10 mouse cellular contexts compared by ENCODE assay signal in the genomic region with DNA sequence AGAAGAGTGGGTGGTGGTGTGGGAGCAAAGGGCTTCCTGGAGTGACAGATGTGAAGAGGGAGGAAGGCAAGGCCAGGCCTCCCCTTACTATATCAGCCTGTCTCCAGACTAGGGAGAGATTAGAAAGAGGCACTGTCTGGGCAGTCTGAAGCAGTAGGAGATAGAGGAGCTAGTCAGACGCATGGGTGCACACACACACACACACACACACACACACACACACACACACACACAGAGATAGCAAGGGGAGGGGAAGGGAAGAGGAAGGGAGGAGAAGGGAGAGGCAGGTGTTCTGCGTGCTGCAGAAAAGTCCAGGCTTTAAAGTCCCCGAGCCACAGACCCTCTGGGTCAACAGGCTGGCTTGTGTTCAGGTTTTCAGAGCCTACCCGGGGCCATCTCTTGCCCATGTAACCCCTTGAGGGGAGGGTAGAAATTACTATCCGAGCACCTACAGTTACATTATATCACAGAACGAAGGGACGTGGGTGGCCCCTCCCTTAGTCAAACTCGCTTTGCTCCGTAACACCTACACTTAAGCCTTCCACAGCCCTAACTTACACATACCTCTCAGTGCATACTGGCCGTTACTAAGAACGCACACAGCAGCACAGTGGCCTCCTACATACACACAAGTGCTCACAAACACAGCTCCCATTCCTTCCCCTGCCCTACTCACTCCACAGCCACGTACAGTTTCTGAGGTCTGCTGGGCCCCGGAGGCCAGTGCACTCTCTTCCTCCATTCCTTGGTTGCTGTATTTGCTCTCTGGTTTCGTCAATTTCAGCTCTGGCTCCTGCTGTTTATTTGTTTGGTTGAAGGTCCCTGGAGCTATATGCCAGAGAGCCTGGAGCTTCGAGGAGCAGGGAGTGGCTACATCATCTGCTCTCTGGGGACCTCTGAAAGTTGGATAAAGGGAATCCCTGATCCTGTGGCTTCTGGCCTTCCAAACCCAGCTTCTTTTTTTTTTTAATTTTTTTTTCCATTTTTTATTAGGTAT. TPM values are rescaled to one million over a fixed set of nuclear protein-coding genes. Genes with fewer than 3 reads are reported as not detected.
A peak's percentile ranks its signal among the peaks of the same experiment; 100 is the strongest.
DNase-seq lines count a peak whose midpoint lies in the region; ATAC-seq lines count a peak whose summit lies in the region.
"Had no signal": no experiment of that assay in that cellular context is flagged by ENCODE, and none has a peak within 500 bp of the region (broad histone marks: within the 10 kb centered on the region; RNA-seq: fewer than 3 reads in every experiment).

No protein-coding gene starts in this region.

- H3K27ac ChIP-seq in heart, embryonic 15.5 days, result 0 out of 2 replicates have a peak overlapping the region, but pooled peaks have one; percentile 23
- H3K27ac ChIP-seq: kidney, postnatal 0 days; midbrain, embryonic 12.5 days had no signal

- peaks cover 40% of the 10 kb centered on the region for H3K4me1 ChIP-seq in heart, embryonic 15.5 days (replicated peaks)

- H3K9me3 ChIP-seq in heart, embryonic 15.5 days (replicated peaks), result no peaks in the 10 kb centered on the region
- H3K9me3 ChIP-seq: midbrain, embryonic 12.5 days had no signal

- no peak overlapping the region for H3K4me3 ChIP-seq in heart, embryonic 15.5 days
- H3K4me3 ChIP-seq: midbrain, embryonic 12.5 days had no signal

- peak; percentile 55; the same call in 1 of the 2 replicates for ATAC-seq in heart, embryonic 15.5 days (replicated peaks; ENCODE audit: insufficient number of reproducible peaks, insufficient read depth, low FRiP score, low read depth)
- ATAC-seq in megakaryocyte-erythroid progenitor cell, adult 5-6 weeks (replicated peaks; ENCODE audit: low FRiP score, low TSS enrichment, poor library complexity, severe bottlenecking), result peak; percentile 93
- ATAC-seq in frontal cortex, adult (ENCODE audit: low TSS enrichment), result no peak; the same call in 1 of the 2 replicates

- DNase-seq in adrenal gland, adult 2 months, result peak; percentile 5
- DNase-seq in adrenal gland, postnatal 4 days (ENCODE audit: low spot score in 2 of 2), result no peak
- peak; percentile 6 for DNase-seq in kidney, postnatal 10 days
- DNase-seq in kidney, postnatal 25 days, result no peak
- DNase-seq in urinary bladder, postnatal 36 days (ENCODE audit: low spot score in 2 of 2), result no peak

- 0 out of 2 replicates have a peak overlapping the region, but pooled peaks have one; percentile 2 for H3K4me2 ChIP-seq in heart, embryonic 15.5 days
- H3K4me2 ChIP-seq: midbrain, embryonic 12.5 days had no signal

- WGBS in heart, embryonic 15.5 days, result 41% methylated on average over 15 of the region's 15 CpGs

- no peaks in the 10 kb centered on the region for H3K36me3 ChIP-seq in heart, embryonic 15.5 days
- H3K36me3 ChIP-seq: midbrain, embryonic 12.5 days had no signal

- H3K9ac ChIP-seq in heart, embryonic 15.5 days, result no peak overlapping the region
- H3K9ac ChIP-seq: midbrain, embryonic 12.5 days had no signal

- no peaks in the 10 kb centered on the region for H3K27me3 ChIP-seq in heart, embryonic 15.5 days
- H3K27me3 ChIP-seq: midbrain, embryonic 12.5 days had no signal

RNA-seq across cellular contexts. Expression of a gene that starts 12.9 kb away (rescaled TPM):
- 10 to 100 TPM; 18.6 to 45.7 TPM for total RNA-seq in adrenal gland, adult 2 months (2021)
- 22.2 and 31.6 TPM in 2 replicates for polyA plus RNA-seq in adrenal gland, adult 2 months (2012; rRNA removed)
- total RNA-seq in adrenal gland, postnatal 4 days (2021), result 10 to 100 TPM; 31.1 to 38.5 TPM
- 22.3 and 23.0 TPM in 2 replicates for polyA plus RNA-seq in heart, embryonic 15.5 days (2015; fragmentation: Nextera tagmentation; extraction: Ambion mirVana)
- 43.1 and 47.0 TPM in 2 replicates for total RNA-seq in megakaryocyte-erythroid progenitor cell, adult 5-6 weeks (2014; fragmentation: Nextera tagmentation)
- total RNA-seq in megakaryocyte-erythroid progenitor cell, adult 5-6 weeks (2017), result 24.2 and 31.6 TPM in 2 replicates

Comparison
In these comparisons a context has a peak if more than half of its experiments do, and no peak if none do; other contexts are left out.
1. DNase-seq: peak in adrenal gland, adult 2 months (single experiment) and kidney, postnatal 10 days (single experiment); none in adrenal gland, postnatal 4 days (0 of 2), kidney, postnatal 25 days (0 of 2) and urinary bladder, postnatal 36 days (0 of 2).